Mouse (Mus musculus) stomach, embryonic 16.5 days (tissue): ENCODE results near the gene Plcb2. TPM values are rescaled to one million over a fixed set of nuclear protein-coding genes. Genes with fewer than 3 reads are reported as not detected.

Source experiments
- ATAC-seq: fragments of 200-750 bp; cut with Nextera tagmentation; 2 replicates; pipeline ENCODE4 v1.8.0; 2017; ENCODE audit warnings: moderate number of reproducible peaks, moderate TSS enrichment; ENCODE audit not compliant: insufficient read depth, low FRiP score
- H3K27ac ChIP-seq: fragments of 300-500 bp; sonication (generic); 2 replicates; pipeline ENCODE4 v1.5.1; 2014; ENCODE audit warnings: low read length
- H3K27me3 ChIP-seq: fragments of 300-500 bp; sonication (generic); 2 replicates; pipeline ENCODE4 v1.6.1; 2014; ENCODE audit warnings: low read length, control low read depth, mixed read lengths; ENCODE audit not compliant: control insufficient read depth, insufficient read depth
- H3K36me3 ChIP-seq: fragments of 300-500 bp; sonication (generic); 2 replicates; pipeline ENCODE4 v1.6.1; 2014; ENCODE audit warnings: low read length; ENCODE audit not compliant: control insufficient read depth, insufficient read depth
- H3K4me1 ChIP-seq: fragments of 300-500 bp; sonication (generic); 2 replicates; pipeline ENCODE4 v1.6.1; 2014; ENCODE audit warnings: low read length, control low read depth, mixed read lengths; ENCODE audit not compliant: control insufficient read depth, insufficient read depth
- H3K4me2 ChIP-seq: fragments of 300-500 bp; sonication (generic); 2 replicates; pipeline ENCODE4 v1.6.1; 2014; ENCODE audit warnings: low read depth, low read length, mixed read lengths
- H3K4me3 ChIP-seq: fragments of 300-500 bp; sonication (generic); replicated peaks from 2 replicates; pipeline ENCODE4 v1.5.1; 2014; ENCODE audit warnings: mild to moderate bottlenecking, low read length
- H3K9ac ChIP-seq: fragments of 300-500 bp; sonication (generic); 2 replicates; pipeline ENCODE4 v1.6.1; 2014; ENCODE audit warnings: low read length
- H3K9me3 ChIP-seq: fragments of 300-500 bp; sonication (generic); replicated peaks from 2 replicates; pipeline ENCODE4 v1.6.1; 2016; ENCODE audit warnings: low read length, control low read depth; ENCODE audit not compliant: control insufficient read depth
- WGBS: fragments of 180-500 bp; shearing (Covaris S2); extraction: QIAGEN DNeasy Blood & Tissue Kit; methylation state at CpG from one replicate; pipeline ENCODE4 v1.1.7; 2014; 5-methylcytosine and 5-hydroxymethylcytosine counted together
- polyA plus RNA-seq: library from polyadenylated mRNA; unstranded; fragments of >200 nt; fragmentation: Nextera tagmentation; extraction: Ambion mirVana; gene quantifications from 2 replicates; pipeline ENCODE4 v1.2.1, GENCODE M21; 2015

Plcb2 gene
- 1.4 and 2.0 TPM in 2 replicates for polyA plus RNA-seq

- Histone ChIP-seq H3K4me3 (peak within 1 kb of the TSS; percentile 12; the same call in 1 of the 2 replicates), H3K4me1 (peaks cover 18% of the 10 kb centered on the region), H3K36me3 (no peaks in the 10 kb centered on the region), H3K9me3 (no peaks in the 10 kb centered on the region), H3K27ac (peak within 1 kb of the TSS; percentile 57), H3K4me2 (peak within 1 kb of the TSS; percentile 22), H3K27me3 (no peaks in the 10 kb centered on the region; the same call in 1 of the 2 replicates), H3K9ac (peak within 1 kb of the TSS; percentile 4; the same call in 1 of the 2 replicates)
- peak; percentile 51; the same call in 1 of the 2 replicates for ATAC-seq
- 16% methylated on average over 7 of the region's 7 CpGs for WGBS
Measured at GRCm38 (mm10) chr2:118728337-118728736, at the start of gene Plcb2. Gene Plcb2, minus strand, starts transcription at chr2:118728438.

DNA sequence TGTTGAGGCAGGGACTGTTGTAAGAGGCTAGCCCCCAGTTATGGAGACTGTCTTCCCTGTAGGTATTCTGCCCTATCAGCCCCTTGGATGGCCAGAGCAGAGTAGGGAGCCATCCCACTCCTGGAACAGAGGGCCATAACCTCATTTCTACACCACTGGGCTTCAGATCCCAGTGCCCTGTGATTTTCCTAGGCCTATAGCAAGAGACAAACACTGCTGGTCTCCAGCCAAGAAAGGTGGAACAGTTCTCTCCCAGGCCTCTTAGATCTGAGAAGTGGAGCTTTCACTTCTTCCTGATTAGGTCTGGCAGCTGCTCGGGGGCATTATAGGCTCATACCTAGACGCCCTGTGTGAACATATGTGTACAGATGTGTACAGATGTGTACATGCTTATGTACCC lies 48.1 kb upstream of the Plcb2 start:
- H3K27ac ChIP-seq: no peak overlapping the region
- peaks cover 7% of the 10 kb centered on the region; the same call in 1 of the 2 replicates for H3K4me1 ChIP-seq
- H3K27me3 ChIP-seq: no peaks in the 10 kb centered on the region
- no peak overlapping the region for H3K4me3 ChIP-seq
- no peaks in the 10 kb centered on the region for H3K36me3 ChIP-seq
- H3K4me2 ChIP-seq: no peak overlapping the region
- 76% methylated on average over 2 of the region's 2 CpGs for WGBS
- H3K9me3 ChIP-seq: no peaks in the 10 kb centered on the region
- no peak for ATAC-seq
- no peak overlapping the region for H3K9ac ChIP-seq

GRCm38 (mm10) chr2:118775846-118776245 lies 47.6 kb upstream of the Plcb2 start:
- Histone ChIP-seq H3K27me3 (no peaks in the 10 kb centered on the region), H3K4me3 (no peak overlapping the region), H3K4me2 (no peak overlapping the region), H3K27ac (no peak overlapping the region), H3K9ac (no peak overlapping the region), H3K9me3 (no peaks in the 10 kb centered on the region), H3K4me1 (peaks cover 7% of the 10 kb centered on the region; the same call in 1 of the 2 replicates), H3K36me3 (no peaks in the 10 kb centered on the region)
- ATAC-seq: no peak
- WGBS: 72% methylated on average over 3 of the region's 4 CpGs

- Histone ChIP-seq H3K36me3 (no peaks in the 10 kb centered on the region), H3K4me3 (no peak overlapping the region), H3K4me2 (no peak overlapping the region), H3K27ac (no peak overlapping the region), H3K27me3 (no peaks in the 10 kb centered on the region), H3K9ac (no peak overlapping the region), H3K9me3 (no peaks in the 10 kb centered on the region), H3K4me1 (peaks cover 7% of the 10 kb centered on the region; the same call in 1 of the 2 replicates)
- WGBS: 43% methylated on average over 1 of the region's 1 CpGs
- no peak for ATAC-seq
Measured at GRCm38 (mm10) chr2:118775396-118775795, 47.2 kb upstream of the Plcb2 start.

GRCm38 (mm10) chr2:118774536-118774935 lies 46.3 kb upstream of the Plcb2 start:
- 54% methylated on average over 2 of the region's 2 CpGs for WGBS
- ATAC-seq: peak; percentile 25; the same call in 1 of the 2 replicates
- Histone ChIP-seq H3K4me1 (peaks cover 7% of the 10 kb centered on the region; the same call in 1 of the 2 replicates), H3K27me3 (no peaks in the 10 kb centered on the region), H3K4me3 (no peak overlapping the region), H3K36me3 (no peaks in the 10 kb centered on the region), H3K9ac (no peak overlapping the region), H3K27ac (no peak overlapping the region; the same call in 1 of the 2 replicates), H3K9me3 (no peaks in the 10 kb centered on the region), H3K4me2 (no peak overlapping the region)

GRCm38 (mm10) chr2:118772158-118772874 lies 44.1 kb upstream of the Plcb2 start, which contains the start of gene Phgr1:
Gene Phgr1, plus strand, starts transcription at chr2:118772769.
- peak within 1 kb of the TSS; percentile 0; the same call in 1 of the 2 replicates for H3K4me2 ChIP-seq

DNA sequence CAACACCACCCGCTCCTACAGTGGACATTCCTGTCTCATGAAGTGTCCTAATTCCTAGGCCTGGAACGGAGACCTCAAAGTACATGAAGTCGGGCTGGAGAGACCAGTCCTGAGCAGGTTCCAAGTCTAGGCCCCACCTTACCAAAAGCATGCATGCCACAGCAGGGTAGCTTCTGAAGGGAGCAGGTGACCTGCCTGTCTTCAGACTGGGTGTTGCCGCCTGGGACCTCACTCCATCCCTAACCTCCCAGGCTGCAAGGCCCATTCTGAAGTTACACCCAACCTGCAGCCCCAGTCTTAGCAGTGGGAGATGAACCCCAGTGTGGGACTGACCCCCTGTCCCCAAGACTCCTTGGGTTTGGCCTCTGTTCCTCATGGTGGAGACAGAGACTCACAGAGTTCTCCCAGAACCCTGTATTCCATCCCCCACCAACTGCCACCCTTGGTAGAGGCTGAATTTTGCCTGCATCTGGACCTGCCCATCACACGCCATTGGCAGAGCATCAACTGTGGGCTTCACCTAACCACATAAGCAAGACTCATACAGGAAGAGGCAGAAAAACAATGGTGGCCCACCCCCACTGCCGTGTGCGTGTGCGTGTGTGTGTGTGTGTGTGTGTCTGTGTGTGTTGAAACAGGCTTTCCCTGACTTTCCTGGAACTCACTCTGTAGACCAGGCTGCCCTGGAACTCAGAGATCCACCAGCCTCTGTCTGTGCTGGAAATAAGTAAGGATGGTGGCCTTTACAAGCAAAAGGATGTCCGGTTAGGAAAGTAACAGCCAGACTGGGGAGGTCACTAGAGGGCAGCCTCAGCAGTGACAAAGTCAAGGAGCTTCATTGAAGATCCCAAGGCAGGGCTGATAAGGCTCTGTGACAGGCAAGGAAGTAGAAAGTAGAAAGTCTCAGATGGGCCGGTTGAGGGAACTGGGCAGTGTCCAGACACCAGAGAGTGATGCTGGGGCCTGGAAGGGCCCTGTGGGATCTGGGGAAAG lies 38.1 kb upstream of the Plcb2 start:
- H3K36me3 ChIP-seq: no peaks in the 10 kb centered on the region
- H3K4me3 ChIP-seq: no peak overlapping the region
- 73% methylated on average over 10 of the region's 10 CpGs for WGBS
- no peak overlapping the region for H3K27ac ChIP-seq
- H3K9ac ChIP-seq: no peak overlapping the region
- no peak overlapping the region for H3K4me2 ChIP-seq
- no peak for ATAC-seq
- peaks cover 31% of the 10 kb centered on the region for H3K4me1 ChIP-seq
- no peaks in the 10 kb centered on the region for H3K27me3 ChIP-seq
- no peaks in the 10 kb centered on the region for H3K9me3 ChIP-seq

More at GRCm38 (mm10) chr2:118772158-118772874, 44.1 kb upstream of the Plcb2 start, which contains the start of gene Phgr1:
- peak within 1 kb of the TSS; percentile 13; the same call in 1 of the 2 replicates for H3K9ac ChIP-seq
- peak; percentile 85; the same call in 1 of the 2 replicates for ATAC-seq
- H3K27me3 ChIP-seq: no peaks in the 10 kb centered on the region
- H3K36me3 ChIP-seq: no peaks in the 10 kb centered on the region
- peaks cover 7% of the 10 kb centered on the region; the same call in 1 of the 2 replicates for H3K4me1 ChIP-seq
- 75% methylated on average over 6 of the region's 6 CpGs for WGBS
- H3K9me3 ChIP-seq: no peaks in the 10 kb centered on the region
- H3K27ac ChIP-seq: peak within 1 kb of the TSS; percentile 31; the same call in 1 of the 2 replicates
- peak within 1 kb of the TSS; percentile 7; the same call in 1 of the 2 replicates for H3K4me3 ChIP-seq

DNA sequence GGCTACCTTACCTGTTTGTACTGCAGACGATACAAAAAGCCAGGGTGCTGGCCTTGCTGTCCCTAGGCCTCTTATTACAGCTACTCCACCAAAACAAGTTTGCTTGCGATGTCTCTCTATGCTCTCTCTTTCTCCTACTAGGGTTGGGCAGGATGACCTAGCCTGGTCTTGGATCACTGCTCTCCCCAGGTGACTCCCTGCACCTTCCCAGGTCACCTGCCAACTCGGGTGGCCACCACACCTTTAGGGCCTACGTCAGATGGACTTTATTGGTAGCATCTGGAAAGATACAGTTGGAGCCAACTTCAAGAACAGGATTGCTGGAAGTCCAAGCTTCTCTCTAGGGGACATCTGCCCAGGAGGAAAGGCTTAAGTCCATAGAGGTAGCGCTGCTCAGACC lies 36.6 kb upstream of the Plcb2 start:
- no peak overlapping the region for H3K9ac ChIP-seq
- H3K9me3 ChIP-seq: no peaks in the 10 kb centered on the region
- H3K27ac ChIP-seq: no peak overlapping the region
- ATAC-seq: no peak
- H3K4me3 ChIP-seq: no peak overlapping the region
- 87% methylated on average over 5 of the region's 5 CpGs for WGBS
- no peaks in the 10 kb centered on the region for H3K27me3 ChIP-seq
- peaks cover 37% of the 10 kb centered on the region for H3K4me1 ChIP-seq
- no peak overlapping the region for H3K4me2 ChIP-seq
- no peaks in the 10 kb centered on the region for H3K36me3 ChIP-seq
